20 mouse cellular contexts compared by ENCODE assay signal in genomic region chr11:110463801-110464200, GRCm38 (mm10).
A peak's percentile ranks its signal among the peaks of the same experiment; 100 is the strongest.
DNase-seq lines count a peak whose midpoint lies in the region; ATAC-seq and TF ChIP-seq lines count a peak whose summit lies in the region.
"Had no signal": no experiment of that assay in that cellular context is flagged by ENCODE, and none has a peak within 500 bp of the region (broad histone marks: within the 10 kb centered on the region; RNA-seq: fewer than 3 reads in every experiment).

No protein-coding gene starts in this region.

- peak; percentile 46 to 55; a peak in 1 of 4 replicates for TF ChIP-seq EP300 in MEL (IDR thresholded peaks at IDR 0.05; ENCODE audit: low read depth in 1 of 2, low read length in 2 of 2)

- H3K9me3 ChIP-seq in forebrain, postnatal 0 days (ENCODE audit: low read length): no peaks in the 10 kb centered on the region
- H3K9me3 ChIP-seq in forebrain, embryonic 13.5 days (replicated peaks): no peaks in the 10 kb centered on the region
- H3K9me3 ChIP-seq in MEL (replicated peaks; ENCODE audit: insufficient read depth, low read length): no peaks in the 10 kb centered on the region
- H3K9me3 ChIP-seq in liver, embryonic 16.5 days (replicated peaks; ENCODE audit: control insufficient read depth, low read length): no peaks in the 10 kb centered on the region
- H3K9me3 ChIP-seq: embryonic facial prominence, embryonic 15.5 days; heart, embryonic 10.5 days; neural tube, embryonic 12.5 days had no signal

- TF ChIP-seq POLR2A in MEL (IDR thresholded peaks at IDR 0.05; ENCODE audit: control insufficient read depth in 1 of 2, insufficient read depth in 1 of 2, low read depth in 1 of 2, low read length in 2 of 2, poor library complexity in 1 of 2): no peak

- H3K4me3 ChIP-seq in forebrain, postnatal 0 days (ENCODE audit: low read depth, low read length): no peak overlapping the region
- H3K4me3 ChIP-seq in forebrain, embryonic 13.5 days: no peak overlapping the region
- peak overlapping the region; percentile 35 to 41 for H3K4me3 ChIP-seq in MEL (ENCODE audit: control insufficient read depth in 1 of 2, insufficient read depth in 1 of 2, low read depth in 2 of 2, low read length in 2 of 2)
- H3K4me3 ChIP-seq in liver, embryonic 16.5 days (ENCODE audit: low read depth, low read length): peak overlapping the region; percentile 26
- H3K4me3 ChIP-seq: embryonic facial prominence, embryonic 15.5 days; heart, embryonic 10.5 days; neural tube, embryonic 12.5 days had no signal

- H3K4me2 ChIP-seq in forebrain, postnatal 0 days (ENCODE audit: low read depth): no peak overlapping the region
- no peak overlapping the region for H3K4me2 ChIP-seq in forebrain, embryonic 13.5 days
- peak overlapping the region; percentile 63 for H3K4me2 ChIP-seq in liver, embryonic 16.5 days (ENCODE audit: low read depth, low read length)
- H3K4me2 ChIP-seq: embryonic facial prominence, embryonic 15.5 days; neural tube, embryonic 12.5 days had no signal

- H3K4me1 ChIP-seq in forebrain, postnatal 0 days (ENCODE audit: insufficient read depth): no peaks in the 10 kb centered on the region
- peaks cover 20% of the 10 kb centered on the region for H3K4me1 ChIP-seq in forebrain, embryonic 13.5 days
- H3K4me1 ChIP-seq in MEL (ENCODE audit: control insufficient read depth in 1 of 2, insufficient read depth in 2 of 2, low read length in 2 of 2): peaks cover 26 to 51% of the 10 kb centered on the region in 2 experiments
- peaks cover 53% of the 10 kb centered on the region for H3K4me1 ChIP-seq in liver, embryonic 16.5 days (ENCODE audit: control insufficient read depth, low read depth, low read length)

- no peaks in the 10 kb centered on the region for H3K27me3 ChIP-seq in forebrain, postnatal 0 days (ENCODE audit: insufficient read depth, low read length)
- no peaks in the 10 kb centered on the region for H3K27me3 ChIP-seq in forebrain, embryonic 13.5 days
- H3K27me3 ChIP-seq in MEL (ENCODE audit: control insufficient read depth in 1 of 2, insufficient read depth in 2 of 2, low read length in 2 of 2): no peaks in the 10 kb centered on the region
- no peaks in the 10 kb centered on the region for H3K27me3 ChIP-seq in liver, embryonic 16.5 days (ENCODE audit: control insufficient read depth, insufficient read depth, low read depth, low read length)
- H3K27me3 ChIP-seq: embryonic facial prominence, embryonic 15.5 days; neural tube, embryonic 12.5 days had no signal

- peak; percentile 38 for DNase-seq in forebrain, postnatal 0 days
- peak; percentile 80 for DNase-seq in MEL (ENCODE audit: low read depth, low spot score)
- DNase-seq in embryo, embryonic 10 days (ENCODE audit: low spot score): no peak
- DNase-seq in adrenal gland, adult (ENCODE audit: inconsistent age in 2 of 2, low spot score in 1 of 2): no peak
- DNase-seq in adrenal gland, adult 18-20 months (ENCODE audit: low spot score in 2 of 2): no peak
- DNase-seq: cerebellum, adult 18-20 months; gastrocnemius, postnatal 10 days; heart, postnatal 14 days; lung, adult 18-20 months; thymus, postnatal 14 days had no signal

- H3K79me2 ChIP-seq in MEL (ENCODE audit: control insufficient read depth, insufficient read depth, low read length, poor library complexity): no peaks in the 10 kb centered on the region

- no peak overlapping the region for H3K27ac ChIP-seq in forebrain, postnatal 0 days (ENCODE audit: low read depth, low read length)
- no peak overlapping the region for H3K27ac ChIP-seq in forebrain, embryonic 13.5 days
- H3K27ac ChIP-seq in MEL (ENCODE audit: control insufficient read depth, low read depth, low read length): peak overlapping the region; percentile 78
- peak overlapping the region; percentile 95 for H3K27ac ChIP-seq in liver, embryonic 16.5 days (ENCODE audit: low read length)
- H3K27ac ChIP-seq: embryonic facial prominence, embryonic 15.5 days; kidney, postnatal 0 days; macrophage; neural tube, embryonic 12.5 days had no signal

- no peak for TF ChIP-seq CTCF in forebrain, postnatal 0 days (IDR thresholded peaks at IDR 0.05; ENCODE audit: low read depth)
- TF ChIP-seq CTCF in MEL (IDR thresholded peaks at IDR 0.05 in 2 of 3, conservative IDR thresholded peaks at IDR 0.05 in 1 of 3; ENCODE audit: control insufficient read depth in 1 of 3, insufficient read depth in 1 of 3, low read depth in 2 of 3, low read length in 3 of 3, poor library complexity in 1 of 3, severe bottlenecking in 1 of 3): no peak

- ATAC-seq in forebrain, postnatal 0 days: peak; percentile 43
- ATAC-seq in forebrain, embryonic 13.5 days: no peak
- ATAC-seq in hematopoietic stem cell, adult 5-6 weeks (replicated peaks in 1 of 2; ENCODE audit: insufficient read depth in 1 of 2, low FRiP score in 2 of 2, low TSS enrichment in 1 of 2, low read depth in 1 of 2, poor library complexity in 2 of 2, severe bottlenecking in 2 of 2): peak; percentile 29 to 40; a peak in 3 of 4 replicates
- ATAC-seq in liver, embryonic 16.5 days (ENCODE audit: low read depth): peak; percentile 63
- ATAC-seq: activated CD4-positive, CD25-positive, alpha-beta regulatory T cell, adult 4 months; forebrain, embryonic 16.5 days had no signal

- H3K36me3 ChIP-seq in forebrain, postnatal 0 days (ENCODE audit: insufficient read depth): no peaks in the 10 kb centered on the region
- no peaks in the 10 kb centered on the region for H3K36me3 ChIP-seq in forebrain, embryonic 13.5 days (ENCODE audit: poor library complexity, severe bottlenecking)
- peaks cover 0 to 37% of the 10 kb centered on the region in 2 experiments; a peak in 2 of 4 replicates for H3K36me3 ChIP-seq in MEL (ENCODE audit: control insufficient read depth in 1 of 2, insufficient read depth in 2 of 2, low read length in 2 of 2)
- H3K36me3 ChIP-seq in liver, embryonic 16.5 days (ENCODE audit: control insufficient read depth, insufficient read depth): no peaks in the 10 kb centered on the region
- H3K36me3 ChIP-seq: embryonic facial prominence, embryonic 15.5 days; heart, embryonic 10.5 days; neural tube, embryonic 12.5 days had no signal

- no peak for TF ChIP-seq RAD21 in MEL (IDR thresholded peaks at IDR 0.05; ENCODE audit: low read depth, low read length)

- no peak overlapping the region for H3K9ac ChIP-seq in forebrain, postnatal 0 days
- H3K9ac ChIP-seq in forebrain, embryonic 13.5 days: no peak overlapping the region
- peak overlapping the region; percentile 45 for H3K9ac ChIP-seq in MEL (ENCODE audit: control insufficient read depth, low read depth, low read length, poor library complexity, severe bottlenecking)
- H3K9ac ChIP-seq in liver, embryonic 16.5 days (ENCODE audit: low read depth, low read length): peak overlapping the region; percentile 57
- H3K9ac ChIP-seq: embryonic facial prominence, embryonic 15.5 days; neural tube, embryonic 12.5 days had no signal

- WGBS in forebrain, postnatal 0 days: 67% methylated on average over 9 of the region's 9 CpGs
- WGBS in forebrain, embryonic 13.5 days: 83% methylated on average over 9 of the region's 9 CpGs
- WGBS in liver, embryonic 16.5 days (ENCODE audit: insufficient replicate concordance): 16% methylated on average over 9 of the region's 9 CpGs

TF ChIP-seq in MEL, 35 proteins besides CTCF, POLR2A, EP300 and RAD21:
- TF ChIP-seq MYB (IDR thresholded peaks at IDR 0.05; ENCODE audit: low read depth, low read length) (no peak), GATA1 (IDR thresholded peaks at IDR 0.05; ENCODE audit: low read depth, low read length) (peak; percentile 62), TCF12 (IDR thresholded peaks at IDR 0.05; ENCODE audit: low read depth, low read length) (peak; percentile 45; the same call in 1 of the 2 replicates), NELFE (IDR thresholded peaks at IDR 0.05; ENCODE audit: low read depth, low read length) (peak; percentile 24; the same call in 1 of the 2 replicates), RCOR1 (IDR thresholded peaks at IDR 0.05; ENCODE audit: low read depth, low read length) (peak; percentile 65), CHD1 (IDR thresholded peaks at IDR 0.05; ENCODE audit: low read depth, low read length) (no peak), ELF1 (IDR thresholded peaks at IDR 0.05; ENCODE audit: low read depth, low read length) (peak; percentile 79), BHLHE40 (IDR thresholded peaks at IDR 0.05; ENCODE audit: borderline replicate concordance, low read depth, low read length) (no peak), ETS1 (IDR thresholded peaks at IDR 0.05; ENCODE audit: low read depth, low read length) (peak; percentile 56; the same call in 1 of the 2 replicates), MYC (IDR thresholded peaks at IDR 0.05; ENCODE audit: low read depth, low read length) (peak; percentile 59; the same call in 1 of the 2 replicates), HCFC1 (IDR thresholded peaks at IDR 0.05; ENCODE audit: low read depth, low read length) (peak; percentile 55), MXI1 (IDR thresholded peaks at IDR 0.05; ENCODE audit: low read depth, low read length) (peak; percentile 72), MAX (IDR thresholded peaks at IDR 0.05; ENCODE audit: low read length) (peak; percentile 75), SIN3A (IDR thresholded peaks at IDR 0.05; ENCODE audit: low read length) (peak; percentile 76; the same call in 1 of the 2 replicates), USF2 (IDR thresholded peaks at IDR 0.05; ENCODE audit: borderline replicate concordance in 1 of 2, insufficient read depth in 1 of 2, low read depth in 1 of 2, low read length in 2 of 2) (no peak), MAZ (IDR thresholded peaks at IDR 0.05; ENCODE audit: low read depth, low read length) (0 out of 2 replicates have a peak, but pooled peaks have one; percentile 41)
TF ChIP-seq in MEL: peak in this region for 12.

Comparison
In these comparisons a context has a peak if more than half of its experiments do, and no peak if none do; other contexts are left out.
1. DNase-seq: peak in forebrain, postnatal 0 days (single experiment) and MEL (single experiment); none in embryo, embryonic 10 days (single experiment), adrenal gland, adult (0 of 2) and adrenal gland, adult 18-20 months (0 of 2).
2. H3K27ac ChIP-seq: peak in MEL (single experiment) and liver, embryonic 16.5 days (single experiment); none in forebrain, postnatal 0 days (single experiment) and forebrain, embryonic 13.5 days (single experiment).
3. H3K4me3 ChIP-seq: peak in MEL (2 of 2) and liver, embryonic 16.5 days (single experiment); none in forebrain, postnatal 0 days (single experiment) and forebrain, embryonic 13.5 days (single experiment).
4. H3K9ac ChIP-seq: peak in MEL (single experiment) and liver, embryonic 16.5 days (single experiment); none in forebrain, postnatal 0 days (single experiment) and forebrain, embryonic 13.5 days (single experiment).